Mouse (Mus musculus) E14TG2a.4 (cell line): ENCODE data around the gene Gnb4.

Experiments used
- CTCF ChIP-seq: conservative IDR thresholded peaks from 2 replicates; pipeline ENCODE4 v1.5.1; 2014; ENCODE audit warnings: low read length
- NANOG ChIP-seq: IDR thresholded peaks from 2 replicates; pipeline ENCODE4 v1.6.1; 2014; ENCODE audit warnings: borderline replicate concordance, low read length, mixed read lengths
- POU5F1 ChIP-seq: IDR thresholded peaks from 2 replicates; pipeline ENCODE4 v1.6.1; 2014; ENCODE audit warnings: low read length, borderline replicate concordance

DNA sequence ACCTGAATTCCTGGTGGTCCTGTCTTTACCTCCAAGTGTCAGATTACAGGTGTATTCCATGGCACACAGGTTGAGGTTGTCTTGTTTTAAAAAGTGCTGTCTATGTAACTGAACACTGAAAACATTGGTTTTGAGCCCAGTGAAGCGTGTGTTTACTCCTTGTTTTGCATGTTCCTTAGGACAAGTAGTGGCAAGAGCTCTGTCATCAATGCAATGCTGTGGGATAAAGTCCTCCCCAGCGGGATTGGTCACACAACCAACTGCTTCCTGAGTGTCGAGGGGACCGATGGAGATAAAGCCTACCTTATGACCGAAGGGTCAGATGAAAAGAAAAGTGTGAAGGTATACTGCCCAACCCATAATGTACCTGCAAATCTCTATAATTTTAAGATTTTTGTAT is 78.3 kb downstream of the Gnb4 start:
- TF ChIP-seq CTCF (no peak), POU5F1 (no peak), NANOG (no peak)
